Mouse (Mus musculus) brown adipose tissue, adult 24 weeks (tissue): ENCODE results near the gene Prrt1. TPM values are rescaled to one million over a fixed set of nuclear protein-coding genes. Genes with fewer than 3 reads are reported as not detected.
A peak's percentile ranks its signal among the peaks of the same experiment; 100 is the strongest.

ENCODE experiments used
- H3K27ac ChIP-seq: fragments of 200-500 bp; replicated peaks from 2 replicates; pipeline ENCODE4 v1.5.1; 2012; ENCODE audit warnings: low read depth, mild to moderate bottlenecking, low read length
- H3K4me1 ChIP-seq: fragments of 200-500 bp; 2 replicates; pipeline ENCODE4 v1.6.1; 2012; ENCODE audit warnings: low read length, mixed read lengths; ENCODE audit not compliant: control insufficient read depth, insufficient read depth, insufficient read length
- H3K4me3 ChIP-seq: fragments of 200-500 bp; 2 replicates; pipeline ENCODE4 v1.5.1; 2012; ENCODE audit warnings: low read depth, mild to moderate bottlenecking, low read length, moderate library complexity; ENCODE audit not compliant: insufficient read depth
- polyA plus RNA-seq: library from polyadenylated mRNA; stranded (reverse); fragments of >200 nt; gene quantifications from 2 replicates; pipeline ENCODE4 v1.2.4, GENCODE M21; 2012; ENCODE audit not compliant: missing spikeins, insufficient read depth, insufficient read length

Gene Prrt1
- polyA plus RNA-seq, 1 experiment, result not detected

DNA sequence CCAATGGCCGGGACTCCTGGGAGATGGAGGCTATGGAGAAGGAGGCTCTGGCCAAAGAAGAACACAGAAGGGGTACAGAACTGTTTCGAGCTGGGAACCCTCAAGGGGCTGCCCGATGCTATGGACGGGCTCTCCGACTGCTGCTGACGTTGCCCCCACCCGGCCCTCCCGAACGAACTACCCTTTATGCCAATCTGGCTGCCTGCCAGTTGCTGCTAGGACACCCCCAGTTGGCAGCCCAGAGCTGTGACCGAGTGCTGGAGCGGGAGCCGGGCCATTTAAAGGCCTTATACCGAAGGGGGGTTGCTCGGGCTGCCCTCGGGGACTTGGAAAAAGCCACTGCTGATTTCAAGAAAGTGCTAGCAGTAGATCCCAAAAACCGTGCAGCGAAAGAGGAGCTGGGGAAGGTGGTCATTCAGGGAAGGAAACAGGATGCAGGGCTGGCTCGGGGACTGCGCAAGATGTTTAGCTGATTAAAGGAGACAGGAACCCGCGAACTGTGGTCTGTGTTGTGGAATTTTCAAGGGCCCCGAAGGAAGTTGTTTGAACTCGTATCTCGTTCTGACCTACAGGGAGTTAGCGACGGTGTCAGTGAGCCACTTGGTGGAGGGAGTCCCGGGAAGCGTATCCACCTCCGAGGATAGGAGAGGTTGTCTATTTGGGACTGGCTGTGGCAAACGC lies 16.6 kb downstream of the Prrt1 start:
- Histone ChIP-seq H3K4me1 (peaks cover 21% of the 10 kb centered on the region), H3K4me3 (peak overlapping the region; percentile 73), H3K27ac (peak overlapping the region; percentile 80)

DNA sequence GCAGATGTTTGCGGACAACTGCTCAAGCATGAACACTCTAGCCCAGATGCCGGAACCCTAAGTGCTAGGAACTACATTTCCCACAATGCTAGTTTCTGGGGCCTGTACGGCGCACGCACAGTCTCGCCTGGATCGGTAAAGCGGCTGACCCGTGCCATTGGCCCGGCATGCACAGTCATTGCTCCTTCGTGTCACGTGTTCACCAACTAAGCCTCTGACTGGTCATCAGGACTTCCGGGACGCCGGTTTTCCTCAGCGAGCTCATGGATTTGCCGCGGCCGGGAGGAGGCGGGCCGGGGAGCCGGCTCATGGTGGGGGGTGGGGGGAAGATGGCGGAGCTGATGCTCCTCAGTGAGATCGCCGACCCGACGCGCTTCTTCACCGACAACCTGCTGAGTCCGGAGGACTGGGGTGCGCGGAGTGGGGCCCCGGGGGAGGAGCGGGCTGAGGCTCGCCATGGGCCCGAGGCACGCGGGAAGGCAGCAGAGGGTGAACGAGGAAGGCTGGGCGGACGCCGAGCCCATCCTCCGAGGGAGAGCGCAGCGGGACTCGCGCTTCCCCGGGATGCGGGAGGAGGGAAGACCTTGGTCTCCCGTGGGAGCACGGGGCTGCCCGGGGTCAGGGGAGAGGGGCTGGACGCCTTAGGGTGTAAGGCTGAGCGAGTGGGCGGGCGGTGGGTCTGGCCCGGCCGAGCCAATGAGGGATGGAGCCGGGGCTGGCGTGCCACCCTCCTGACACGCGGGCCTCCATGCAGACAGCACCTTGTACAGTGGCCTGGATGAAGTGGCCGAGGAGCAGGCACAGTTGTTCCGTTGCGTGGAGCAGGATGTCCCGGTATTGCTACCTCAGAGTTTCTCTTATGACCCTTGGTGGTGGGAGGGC lies 17.8 kb downstream of the Prrt1 start, which contains the start of gene Atf6b:
Gene Atf6b, plus strand, starts transcription at position 241 of the 882 bp plus-strand sequence.
- H3K27ac ChIP-seq, result peak within 1 kb of the TSS; percentile 52
- peak within 1 kb of the TSS; percentile 81 for H3K4me3 ChIP-seq
- peaks cover 18% of the 10 kb centered on the region for H3K4me1 ChIP-seq

DNA sequence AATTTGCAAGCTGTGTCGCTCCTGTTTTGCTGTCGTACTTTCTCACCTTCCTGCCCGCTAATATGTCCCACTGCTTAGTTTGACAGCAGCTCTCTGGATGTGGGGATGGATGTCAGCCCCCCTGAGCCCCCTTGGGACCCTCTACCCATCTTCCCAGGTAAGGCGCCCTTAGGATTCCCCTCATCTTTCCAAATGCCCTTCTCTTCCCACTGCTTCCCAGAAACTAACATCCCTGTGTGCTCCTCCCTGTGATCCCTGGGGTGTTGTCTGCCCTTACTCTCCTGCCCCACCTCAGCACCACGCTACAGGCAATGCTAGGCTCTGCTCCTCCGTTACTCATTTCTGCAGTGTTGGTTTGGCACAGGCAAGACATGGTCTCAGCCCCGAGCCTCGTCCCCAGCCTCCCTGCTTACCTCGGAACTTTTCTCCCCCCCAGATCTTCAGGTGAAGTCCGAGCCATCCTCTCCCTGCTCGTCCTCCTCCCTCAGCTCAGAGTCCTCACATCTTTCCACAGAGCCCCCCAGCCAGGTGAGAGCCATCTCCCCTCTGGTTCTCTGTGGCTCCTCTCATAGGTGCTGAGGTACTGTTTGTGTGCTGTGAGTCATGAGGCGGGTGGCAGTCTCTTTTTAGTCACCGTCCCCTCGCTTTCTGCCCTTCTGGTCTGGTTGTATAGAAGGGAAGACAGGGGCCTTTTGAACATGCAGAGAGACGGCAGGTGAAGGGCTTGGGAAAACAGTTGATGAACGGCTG lies 19.0 kb downstream of the Prrt1 start:
- H3K4me1 ChIP-seq, result peaks cover 18% of the 10 kb centered on the region
- H3K4me3 ChIP-seq, result peak overlapping the region; percentile 1; the same call in 1 of the 2 replicates
- H3K27ac ChIP-seq, result no peak overlapping the region

DNA sequence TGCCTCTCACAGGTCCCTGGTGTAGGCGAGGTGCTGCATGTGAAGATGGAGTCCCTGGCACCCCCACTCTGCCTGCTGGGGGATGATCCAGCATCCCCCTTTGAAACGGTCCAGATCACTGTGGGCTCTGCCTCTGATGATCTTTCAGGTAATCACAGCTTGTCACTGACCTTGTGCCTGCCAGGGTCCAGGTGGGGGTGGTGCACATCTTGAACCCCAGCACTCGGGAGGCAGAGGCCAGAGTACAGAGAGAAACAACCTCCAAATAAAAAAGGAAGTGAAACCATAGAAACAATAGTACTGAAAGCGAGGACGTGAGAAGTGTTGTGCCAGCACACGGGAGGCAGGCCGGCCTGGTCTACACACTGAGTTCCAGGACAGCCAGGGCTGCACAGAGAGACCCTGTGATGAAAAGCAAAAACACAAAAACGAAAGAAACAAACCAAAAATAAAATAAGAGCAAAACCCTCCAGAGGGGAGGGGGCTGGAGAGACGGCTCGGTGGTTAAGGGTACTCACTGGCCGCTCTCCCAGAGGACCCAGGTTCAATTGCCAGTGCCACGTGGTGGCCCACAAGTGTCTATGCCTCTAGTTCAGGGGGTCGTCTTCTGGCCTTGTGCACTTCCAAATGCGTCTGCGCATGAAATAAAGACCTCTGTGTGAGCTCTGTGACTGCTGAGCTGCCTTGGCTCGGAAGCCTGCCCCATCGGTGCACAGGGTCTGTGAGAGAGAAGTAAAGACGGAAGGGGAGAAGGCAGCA lies 20.0 kb downstream of the Prrt1 start:
- Histone ChIP-seq H3K4me3 (no peak overlapping the region), H3K27ac (no peak overlapping the region), H3K4me1 (peaks cover 15% of the 10 kb centered on the region)

DNA sequence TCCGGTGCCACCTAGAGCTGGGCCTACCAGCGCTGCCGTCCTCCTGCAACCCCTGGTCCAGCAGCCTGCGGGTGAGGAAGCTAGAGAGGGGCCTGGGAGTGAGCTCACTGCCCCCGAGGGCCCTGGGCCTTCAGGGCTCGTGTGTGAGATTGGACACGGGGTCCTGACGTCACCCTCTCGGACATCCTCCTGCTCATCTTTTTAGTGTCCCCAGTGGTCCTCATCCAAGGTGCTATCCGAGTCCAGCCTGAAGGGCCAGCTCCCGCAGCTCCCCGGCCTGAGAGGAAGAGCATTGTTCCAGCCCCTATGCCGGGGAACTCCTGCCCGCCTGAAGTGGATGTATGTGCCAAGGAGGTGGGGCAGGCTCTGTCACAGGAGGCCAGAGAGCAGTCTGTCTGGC lies 21.4 kb downstream of the Prrt1 start:
- Histone ChIP-seq H3K27ac (no peak overlapping the region), H3K4me1 (peaks cover 14% of the 10 kb centered on the region), H3K4me3 (no peak overlapping the region)

DNA sequence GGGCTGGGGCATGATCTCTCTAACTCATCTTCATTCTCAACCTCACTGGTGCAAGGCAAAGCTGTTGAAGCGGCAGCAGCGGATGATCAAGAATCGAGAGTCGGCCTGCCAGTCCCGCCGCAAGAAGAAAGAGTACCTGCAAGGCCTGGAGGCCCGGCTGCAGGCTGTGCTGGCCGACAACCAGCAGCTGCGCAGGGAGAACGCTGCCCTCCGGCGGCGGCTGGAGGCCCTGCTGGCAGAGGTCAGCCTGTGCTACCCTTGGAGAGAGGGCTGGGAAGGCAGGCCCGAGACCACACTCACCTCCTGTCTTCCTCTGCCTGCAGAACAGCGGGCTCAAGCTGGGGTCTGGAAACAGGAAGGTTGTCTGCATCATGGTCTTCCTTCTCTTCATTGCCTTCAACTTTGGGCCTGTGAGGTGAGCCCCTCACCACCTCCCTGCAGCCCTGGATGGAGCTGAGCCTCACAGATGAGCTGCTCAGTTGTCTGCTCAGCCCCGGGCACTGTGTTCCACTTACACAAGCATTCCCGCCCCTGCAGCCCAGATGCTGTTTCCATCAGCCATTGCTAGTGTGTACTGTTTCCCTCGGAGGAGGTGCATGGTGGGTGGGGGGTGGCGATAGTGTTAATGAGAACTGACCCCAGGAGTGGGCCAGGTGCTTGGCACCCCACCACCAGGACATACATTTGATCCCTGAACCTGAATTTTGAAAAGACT lies 22.3 kb downstream of the Prrt1 start:
- Histone ChIP-seq H3K27ac (no peak overlapping the region), H3K4me1 (peaks cover 11% of the 10 kb centered on the region; the same call in 1 of the 2 replicates), H3K4me3 (no peak overlapping the region)

DNA sequence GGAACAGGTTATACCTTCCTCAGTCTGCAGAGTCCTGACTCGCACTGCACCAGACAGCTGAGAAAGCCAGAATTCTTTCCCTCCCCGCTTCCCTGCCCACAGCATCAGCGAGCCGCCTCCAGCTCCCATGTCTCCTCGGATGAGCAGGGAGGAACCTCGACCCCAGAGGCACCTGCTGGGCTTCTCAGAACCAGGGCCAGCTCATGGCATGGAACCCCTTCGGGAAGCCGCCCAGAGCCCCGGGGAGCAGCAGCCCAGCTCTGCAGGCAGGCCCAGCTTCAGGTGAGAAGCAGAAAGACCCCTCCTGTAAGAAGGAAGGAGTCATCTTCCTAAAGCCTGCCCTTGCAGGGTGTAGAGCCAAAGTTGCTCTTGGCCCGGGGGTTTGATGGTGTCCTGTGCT lies 23.2 kb downstream of the Prrt1 start:
- H3K27ac ChIP-seq, result no peak overlapping the region
- peaks cover 11% of the 10 kb centered on the region for H3K4me1 ChIP-seq

DNA sequence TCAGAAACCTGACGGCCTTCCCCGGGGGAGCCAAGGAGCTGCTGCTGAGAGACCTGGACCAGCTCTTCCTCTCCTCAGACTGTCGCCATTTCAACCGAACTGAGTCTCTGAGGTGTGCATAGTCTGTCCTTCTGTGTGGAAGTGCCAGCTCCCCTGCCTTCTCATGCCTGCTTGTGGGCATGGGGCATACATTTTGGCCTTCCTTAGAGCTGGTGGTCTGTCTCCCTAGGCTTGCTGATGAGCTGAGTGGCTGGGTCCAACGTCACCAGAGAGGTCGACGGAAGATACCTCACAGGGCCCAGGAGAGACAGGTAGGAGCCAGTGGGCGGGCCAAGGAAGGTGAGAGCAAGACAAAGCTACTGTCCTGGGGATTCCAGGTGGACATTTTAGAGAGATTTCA lies 23.7 kb downstream of the Prrt1 start:
- H3K27ac ChIP-seq, result no peak overlapping the region
- no peak overlapping the region for H3K4me3 ChIP-seq

More for the DNA sequence above, 23.2 kb downstream of the Prrt1 start:
- H3K4me3 ChIP-seq, result no peak overlapping the region

DNA sequence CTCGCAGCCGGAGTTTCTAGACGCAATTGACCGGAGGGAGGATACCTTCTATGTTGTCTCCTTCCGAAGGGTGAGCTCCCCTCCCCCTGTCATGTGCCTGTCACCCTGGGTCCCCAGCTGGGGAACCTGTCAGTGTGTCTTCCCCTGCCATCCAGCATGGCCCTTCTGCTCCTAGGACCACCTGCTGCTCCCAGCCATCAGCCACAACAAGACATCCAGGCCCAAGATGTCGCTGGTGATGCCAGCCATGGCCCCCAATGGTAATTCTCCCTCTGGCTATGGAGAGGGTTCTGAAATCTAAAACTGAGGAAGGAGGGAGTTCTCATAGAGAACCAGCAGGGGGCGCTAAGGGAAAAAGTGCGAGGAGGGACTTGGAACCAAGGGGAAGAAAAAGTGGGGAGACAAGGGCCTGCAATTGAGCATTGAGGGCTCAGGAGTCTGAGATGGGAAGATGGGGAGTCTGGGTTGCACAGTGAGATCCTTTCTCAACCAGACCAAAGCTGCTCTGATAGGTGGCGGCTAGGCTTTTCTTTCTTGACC lies 24.5 kb downstream of the Prrt1 start:
- H3K4me3 ChIP-seq, result no peak overlapping the region
- H3K4me1 ChIP-seq, result peaks cover 11% of the 10 kb centered on the region
- no peak overlapping the region for H3K27ac ChIP-seq

More for the DNA sequence above, 23.7 kb downstream of the Prrt1 start:
- H3K4me1 ChIP-seq, result peaks cover 11% of the 10 kb centered on the region

DNA sequence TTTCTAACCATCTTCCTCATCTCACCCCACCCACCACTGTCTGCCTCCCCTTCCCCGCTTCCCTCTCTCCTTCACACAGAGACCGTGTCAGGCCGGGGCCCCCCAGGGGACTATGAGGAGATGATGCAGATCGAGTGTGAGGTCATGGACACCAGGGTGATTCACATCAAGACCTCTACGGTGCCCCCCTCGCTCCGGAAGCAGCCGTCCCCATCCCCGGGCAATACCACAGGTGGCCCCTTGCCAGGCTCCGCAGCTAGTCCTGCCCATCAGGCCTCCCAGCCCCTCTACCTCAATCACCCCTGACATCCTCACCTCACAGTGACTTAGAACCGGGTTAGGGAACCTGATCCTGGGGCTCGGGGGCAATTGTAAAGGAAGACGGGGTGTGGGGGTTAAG lies 25.1 kb downstream of the Prrt1 start:
- Histone ChIP-seq H3K27ac (0 out of 2 replicates have a peak overlapping the region, but pooled peaks have one; percentile 1), H3K4me1 (peaks cover 11% of the 10 kb centered on the region)

DNA sequence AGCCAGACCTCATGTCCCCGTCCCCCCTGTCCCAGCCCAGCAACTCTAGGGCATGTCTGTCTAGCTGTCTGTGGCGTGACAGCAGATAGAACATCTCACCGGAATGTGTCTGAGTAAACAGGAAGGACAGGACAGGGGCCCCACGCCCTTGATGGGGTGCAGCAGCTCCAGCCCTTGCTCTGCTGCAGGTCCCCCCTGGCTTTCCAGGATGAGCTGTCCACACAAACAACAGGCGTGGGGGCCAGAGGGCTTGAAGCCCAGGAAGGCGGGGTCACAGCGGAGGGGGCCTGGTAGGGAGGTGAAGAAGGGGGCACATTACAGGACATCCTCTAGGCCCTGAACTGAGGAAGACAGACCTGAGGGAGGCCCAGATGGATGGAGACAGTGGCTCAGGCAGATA lies 25.8 kb downstream of the Prrt1 start:
- H3K4me3 ChIP-seq, result no peak overlapping the region
- H3K4me1 ChIP-seq, result peaks cover 11% of the 10 kb centered on the region
- H3K27ac ChIP-seq, result peak overlapping the region; percentile 27

More for the DNA sequence above, 25.1 kb downstream of the Prrt1 start:
- H3K4me3 ChIP-seq, result no peak overlapping the region

DNA sequence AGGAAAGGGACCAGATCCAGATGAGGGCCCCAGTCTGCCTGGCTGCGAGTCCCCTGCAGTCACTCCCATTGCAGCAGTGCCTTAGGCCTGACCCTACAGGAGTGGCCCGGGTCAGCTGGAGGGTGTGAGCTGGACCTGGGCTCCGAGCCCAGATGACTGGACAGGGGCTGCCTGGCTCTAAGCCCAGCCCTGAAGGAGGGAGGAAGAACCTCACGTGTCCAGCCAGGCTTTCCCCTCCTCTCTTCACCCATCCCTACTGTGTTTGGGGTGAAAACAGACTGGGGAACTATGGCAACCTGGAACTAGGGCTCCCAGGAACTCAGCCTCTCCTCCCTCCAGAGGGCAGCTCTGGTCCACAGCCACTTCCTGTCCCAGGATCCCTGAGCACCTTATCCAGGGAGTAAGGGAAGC lies 26.3 kb downstream of the Prrt1 start:
- H3K27ac ChIP-seq, result peak overlapping the region; percentile 67
- H3K4me3 ChIP-seq, result no peak overlapping the region
- peaks cover 11% of the 10 kb centered on the region for H3K4me1 ChIP-seq

DNA sequence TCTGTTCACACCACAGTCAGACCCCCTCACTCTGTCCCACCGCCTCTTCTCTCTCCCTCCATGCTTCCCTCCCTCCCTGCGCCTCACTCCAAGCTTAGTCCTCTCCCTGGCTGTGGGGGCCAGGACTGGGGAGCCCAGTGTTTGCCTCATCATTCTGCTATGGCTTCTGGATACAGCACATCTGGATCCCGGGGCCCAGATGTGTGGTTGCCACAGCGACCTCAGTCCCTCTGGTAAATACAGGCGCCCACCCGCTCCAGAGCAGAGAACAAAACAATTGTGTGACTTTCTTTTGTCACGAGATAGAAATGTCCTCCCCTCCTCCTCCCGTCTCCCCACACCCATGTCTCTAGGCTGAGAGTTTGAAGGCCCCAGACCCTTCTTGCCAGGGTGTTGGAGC lies 27.3 kb downstream of the Prrt1 start:
- Histone ChIP-seq H3K27ac (peak overlapping the region; percentile 67), H3K4me3 (no peak overlapping the region), H3K4me1 (peaks cover 14% of the 10 kb centered on the region)

DNA sequence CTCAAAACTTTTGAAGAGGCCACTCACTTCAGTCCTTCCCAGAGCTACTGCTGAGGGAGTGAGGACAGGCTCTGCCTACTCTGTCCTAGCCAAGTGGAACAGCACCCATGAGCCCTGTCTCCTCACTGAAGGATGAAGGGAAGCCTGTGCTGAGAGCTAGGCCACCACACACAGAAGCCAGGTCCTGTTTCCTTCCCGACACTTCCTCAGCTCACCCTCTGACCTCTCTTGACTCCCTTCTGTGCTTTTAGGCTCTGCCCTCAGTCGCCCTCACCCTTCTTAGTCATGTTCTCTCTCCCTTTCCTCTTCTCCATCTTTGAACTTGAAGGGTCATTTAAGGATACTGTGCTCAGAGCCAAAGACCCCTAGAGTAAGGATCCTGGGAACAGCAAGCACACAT lies 27.9 kb downstream of the Prrt1 start:
- Histone ChIP-seq H3K4me1 (peaks cover 14% of the 10 kb centered on the region), H3K27ac (0 out of 2 replicates have a peak overlapping the region, but pooled peaks have one; percentile 15), H3K4me3 (no peak overlapping the region)
